14 mouse cellular contexts compared by ENCODE assay signal in the genomic region with DNA sequence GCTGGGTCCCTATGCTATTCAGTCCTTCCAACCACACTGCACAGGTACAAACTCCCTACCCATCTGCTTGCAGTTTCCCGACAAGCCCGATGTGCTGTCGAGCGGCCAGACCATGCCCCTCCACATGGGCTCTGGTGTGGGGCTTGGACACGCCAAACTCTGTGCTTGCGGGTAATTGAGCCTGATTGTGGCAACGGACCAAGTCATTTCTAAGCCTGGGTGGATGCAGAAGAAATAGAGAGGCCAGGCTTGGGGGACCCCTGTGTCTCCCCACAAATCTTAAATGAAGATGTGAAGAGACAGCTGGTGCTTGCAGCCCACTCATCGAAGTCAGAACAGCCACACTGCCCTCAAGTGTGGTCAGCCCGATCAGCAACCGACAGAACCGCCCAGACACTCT.
"Had no signal": no experiment of that assay in that cellular context is flagged by ENCODE, and none has a peak within 500 bp of the region (broad histone marks: within the 10 kb centered on the region; RNA-seq: fewer than 3 reads in every experiment).

No protein-coding gene starts in this region.

- H3K4me2 ChIP-seq: liver, embryonic 11.5 days; liver, embryonic 15.5 days; midbrain, embryonic 12.5 days; stomach, embryonic 15.5 days had no signal

- ATAC-seq: lung, postnatal 0 days had no signal

- H3K9me3 ChIP-seq: limb, embryonic 10.5 days; liver, embryonic 15.5 days; midbrain, embryonic 12.5 days; stomach, embryonic 15.5 days had no signal

- H3K9ac ChIP-seq: liver, embryonic 15.5 days; midbrain, embryonic 12.5 days; stomach, embryonic 15.5 days had no signal

- H3K27ac ChIP-seq: layer of hippocampus, adult 2 months; limb, embryonic 10.5 days; liver, embryonic 15.5 days; midbrain, embryonic 12.5 days; stomach, embryonic 15.5 days had no signal

- H3K27me3 ChIP-seq: liver, embryonic 15.5 days; stomach, embryonic 15.5 days had no signal

- H3K4me1 ChIP-seq: liver, embryonic 15.5 days; stomach, embryonic 15.5 days had no signal

- DNase-seq: kidney, postnatal 10 days; kidney, postnatal 4 days; lung, adult 2 months; lung, postnatal 36 days; right cerebral cortex, postnatal 14 days; thymus, postnatal 4 days had no signal

- H3K4me3 ChIP-seq: layer of hippocampus, adult 2 months; limb, embryonic 10.5 days; liver, embryonic 15.5 days; midbrain, embryonic 12.5 days; myocyte; stomach, embryonic 15.5 days had no signal

- H3K36me3 ChIP-seq: limb, embryonic 10.5 days; liver, embryonic 15.5 days; midbrain, embryonic 12.5 days; stomach, embryonic 15.5 days had no signal
